Mouse (Mus musculus): Measurements from ENCODE around the gene Vps18.

Gene Vps18

DNA sequence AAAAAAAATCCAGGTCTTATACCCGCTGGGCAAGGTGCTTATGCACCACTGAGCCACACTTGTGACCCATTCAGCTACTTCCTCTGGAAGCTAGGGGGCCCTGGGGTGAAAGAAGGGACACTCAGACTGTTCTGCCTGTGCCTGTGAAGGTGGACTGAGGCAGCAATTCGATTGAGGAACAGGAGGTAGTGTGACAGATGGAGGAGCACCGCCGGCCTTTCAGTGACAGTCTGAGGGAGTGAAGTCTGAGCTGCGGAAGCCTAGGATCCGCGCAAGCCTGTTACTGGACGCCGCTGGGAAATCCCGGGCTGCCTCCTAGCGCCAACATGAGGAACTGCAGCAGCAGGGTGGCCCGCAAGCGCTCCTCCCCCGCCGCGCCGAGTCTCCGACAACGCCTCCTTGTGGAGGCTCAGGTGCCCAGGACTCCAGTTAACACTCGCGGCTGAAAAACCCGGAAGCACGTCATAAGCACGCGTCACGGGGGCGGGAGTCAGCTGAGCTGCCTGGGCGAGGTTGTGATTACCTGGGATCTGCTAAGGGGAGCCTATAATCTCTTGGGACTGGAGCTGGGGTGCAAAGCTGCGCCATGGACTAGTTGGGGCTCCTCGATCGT, at the start of gene Vps18:
Gene Vps18, plus strand, starts transcription at position 471 of the 613 bp plus-strand sequence.
- DNase-seq: peak; percentile 99

DNA sequence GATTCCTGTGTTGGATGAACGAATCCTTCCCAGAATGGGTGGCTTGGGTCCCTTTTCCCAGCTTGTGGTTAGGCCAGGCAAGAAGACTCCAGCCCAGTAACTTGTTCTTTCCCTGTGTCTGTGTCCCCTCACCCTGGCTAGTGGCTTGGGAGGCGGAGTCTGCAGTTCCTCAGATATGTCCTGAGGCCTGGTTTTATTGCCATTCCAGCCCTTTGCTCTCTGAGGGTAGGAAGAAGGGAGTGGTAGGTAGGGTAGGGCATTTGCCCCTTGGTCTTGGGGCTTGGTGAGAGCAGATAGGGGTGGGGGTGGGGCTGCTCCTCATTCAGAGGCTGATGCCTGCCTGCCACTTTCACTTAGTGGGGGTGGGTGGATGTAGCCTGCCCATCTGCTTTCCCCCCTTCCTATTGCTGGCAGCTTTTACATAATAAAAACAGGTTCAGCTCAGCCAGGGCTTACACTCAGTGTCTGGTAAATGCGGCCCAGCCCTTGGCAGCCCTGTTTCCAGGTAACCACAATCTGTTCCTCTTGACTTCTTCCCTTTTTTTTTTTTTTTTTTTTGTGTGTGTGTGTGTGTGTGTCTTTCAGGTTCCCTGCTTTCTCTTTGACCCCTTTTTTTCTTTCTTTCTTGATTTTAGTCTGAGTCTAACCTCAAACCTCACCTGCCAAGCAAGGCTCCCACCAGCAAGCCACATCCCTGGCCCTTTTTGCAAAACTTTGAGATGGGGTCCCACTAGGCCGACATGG, 48.3 kb upstream of the Vps18 start:
- no peak for DNase-seq

DNA sequence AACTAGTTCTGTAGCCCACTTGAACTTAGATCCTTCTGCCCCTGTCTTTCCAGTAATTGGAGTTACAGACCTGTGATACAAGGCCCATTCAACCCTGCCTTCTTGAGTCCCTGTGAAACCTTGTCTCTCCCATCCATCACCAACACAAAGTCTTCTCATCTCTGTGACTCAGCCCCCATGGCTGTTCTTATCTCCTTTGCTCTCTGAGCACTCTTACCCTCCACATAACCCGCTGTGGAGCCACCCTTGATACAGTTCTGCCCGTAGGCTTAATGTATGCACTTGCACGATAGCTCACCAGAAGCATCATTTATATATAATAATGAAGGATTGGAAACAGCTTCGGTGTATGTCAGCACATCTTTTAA, 47.7 kb upstream of the Vps18 start:
- DNase-seq: no peak

DNA sequence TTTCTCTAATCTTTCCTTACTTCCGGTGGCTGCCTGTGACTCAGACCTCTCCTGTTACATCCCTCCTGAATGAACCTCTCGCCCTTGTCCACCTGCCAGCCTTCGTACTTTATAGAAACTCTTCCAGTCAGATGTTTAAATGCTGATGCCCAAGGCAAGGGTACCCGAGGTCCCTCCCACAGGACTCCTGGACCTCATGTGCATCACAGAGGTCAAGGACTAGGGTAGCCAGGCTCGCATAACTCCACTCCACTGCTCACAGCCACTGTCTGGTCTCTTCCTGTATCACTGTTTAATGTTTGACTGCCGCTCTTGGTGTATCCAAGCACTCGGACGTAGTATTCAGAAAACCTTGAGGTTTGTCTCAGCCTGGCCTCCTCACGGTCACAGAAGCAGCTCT, 46.0 kb upstream of the Vps18 start:
- DNase-seq: no peak

DNA sequence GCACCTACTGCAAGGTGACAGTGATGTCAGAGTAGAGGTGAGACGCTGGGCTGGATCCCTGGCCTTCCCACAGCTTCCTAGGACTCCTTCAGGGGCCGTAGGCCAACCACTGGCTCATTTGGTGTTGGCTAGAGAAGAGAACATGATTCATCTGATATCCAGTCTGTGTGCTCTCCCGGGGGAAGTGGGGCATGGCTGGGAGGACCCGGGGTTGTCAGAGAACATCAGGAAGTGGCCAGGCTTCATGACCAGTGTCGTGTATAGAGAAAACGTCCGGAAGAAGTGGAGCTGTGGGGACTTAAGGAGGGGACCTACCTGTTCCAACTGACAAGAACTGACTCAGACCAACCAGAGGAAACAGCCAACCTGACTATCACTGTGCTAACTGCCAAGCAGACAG, 43.3 kb upstream of the Vps18 start:
- DNase-seq: no peak

DNA sequence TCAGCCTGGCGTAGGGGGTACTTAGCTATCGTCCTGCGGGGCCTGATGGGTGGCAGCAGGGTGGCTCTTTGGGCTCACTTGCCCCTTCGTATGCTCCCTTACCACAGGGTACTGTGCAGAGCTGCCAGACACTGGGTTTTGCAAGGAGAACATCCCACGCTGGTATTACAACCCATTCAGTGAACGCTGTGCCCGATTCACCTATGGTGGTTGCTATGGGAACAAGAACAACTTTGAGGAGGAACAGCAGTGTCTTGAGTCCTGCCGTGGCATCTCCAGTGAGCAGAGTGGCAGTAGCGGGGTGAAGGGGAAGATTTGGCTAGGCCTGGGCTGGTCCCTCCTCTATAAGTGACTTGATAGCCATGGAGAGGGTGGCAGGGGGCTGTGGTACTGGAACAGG, 40.6 kb upstream of the Vps18 start:
- DNase-seq: no peak

DNA sequence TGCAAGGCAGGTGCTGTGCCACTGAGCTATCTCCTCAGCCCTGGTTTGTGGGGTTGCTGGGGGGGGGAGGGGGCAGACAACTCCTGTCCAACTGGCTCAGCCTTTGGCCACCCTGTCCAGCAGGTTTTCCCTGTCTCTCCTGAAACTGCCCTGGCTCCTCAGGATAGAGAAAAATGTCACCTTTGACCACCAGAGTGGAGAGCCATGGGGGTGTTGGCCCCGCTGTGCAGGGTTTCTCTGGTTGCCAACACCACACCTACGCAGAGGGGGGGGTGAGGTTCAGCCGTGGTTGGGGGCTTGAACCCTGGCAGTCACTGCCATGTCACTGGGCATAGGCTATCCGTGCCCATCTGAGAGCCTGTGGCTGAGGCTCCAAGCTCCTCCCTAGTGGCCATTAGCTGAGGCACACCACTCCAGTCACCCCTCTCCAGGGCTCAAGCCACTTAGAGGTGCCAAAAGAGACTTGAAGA, 38.9 kb upstream of the Vps18 start:
- DNase-seq: no peak

DNA sequence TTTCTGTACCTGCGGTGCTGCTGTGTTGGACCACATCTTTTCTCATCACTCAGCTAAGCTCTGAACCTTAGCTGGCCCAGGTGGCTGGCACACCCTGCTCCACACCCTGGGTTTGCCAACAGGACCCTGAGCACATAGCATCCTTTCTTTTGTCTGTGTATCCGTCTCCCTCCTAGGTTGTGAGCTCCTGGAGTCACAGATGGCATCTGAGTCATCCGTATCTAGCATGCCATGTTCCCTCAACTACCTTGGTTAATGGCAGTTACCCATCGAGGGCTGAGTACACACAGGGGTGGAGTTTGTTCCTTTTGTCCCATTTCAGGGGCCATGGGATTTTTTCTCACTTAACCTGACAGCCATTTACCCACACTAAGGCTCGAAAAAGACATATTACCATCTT, 38.2 kb upstream of the Vps18 start:
- peak in 1 of 2 experiments; percentile 12 for DNase-seq

DNA sequence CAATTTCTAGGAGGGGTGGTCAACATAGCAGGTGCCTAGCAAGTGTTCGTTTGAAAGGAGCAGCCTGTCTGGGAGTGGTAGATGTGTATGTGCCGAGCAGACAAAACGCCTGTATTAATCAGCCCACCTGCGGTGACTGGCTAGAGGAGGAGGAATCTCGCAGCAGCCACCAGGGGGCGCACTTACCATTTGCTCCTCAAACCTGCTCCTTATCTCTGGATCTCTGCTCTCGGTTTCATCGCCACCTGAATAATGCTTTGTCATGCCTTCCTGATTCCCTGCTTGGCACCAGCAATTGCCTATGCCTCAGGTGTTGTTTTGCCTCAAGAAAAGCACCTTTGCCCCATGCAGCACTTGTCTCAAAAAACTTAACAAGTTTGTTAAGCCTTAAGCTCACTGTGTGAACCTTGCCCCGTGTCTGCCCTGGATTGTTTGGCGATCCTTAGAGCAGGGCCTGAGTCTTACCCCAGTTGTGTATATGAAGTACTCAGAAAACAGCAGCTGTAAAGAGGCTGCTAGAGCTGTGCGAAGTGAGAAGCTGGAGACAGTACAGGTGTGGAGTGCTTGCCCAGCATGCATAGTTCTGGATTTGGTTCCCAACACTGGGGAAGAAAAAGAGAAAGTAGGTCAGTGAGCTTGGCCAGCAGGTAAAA, 37.6 kb upstream of the Vps18 start:
- peak; percentile 91 to 97 for DNase-seq

DNA sequence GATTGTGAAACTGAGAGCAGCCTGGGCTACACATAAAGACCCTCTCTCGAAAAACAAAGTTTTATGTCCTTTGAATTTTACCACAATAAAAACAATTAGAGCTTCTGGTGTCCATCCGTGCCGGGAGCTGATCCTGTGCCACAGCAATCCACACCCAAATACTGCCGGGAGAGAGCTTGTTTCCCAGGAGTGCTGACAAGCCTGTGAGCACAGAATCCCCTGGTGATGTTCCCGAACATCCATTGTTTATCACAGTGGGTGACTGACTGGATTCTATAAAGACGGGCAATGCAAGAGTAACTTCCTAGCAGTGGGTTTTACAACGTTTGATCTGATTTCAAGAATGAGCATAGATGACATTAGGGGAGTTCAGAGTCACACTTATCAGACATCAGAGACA, 33.6 kb upstream of the Vps18 start:
- no peak for DNase-seq

DNA sequence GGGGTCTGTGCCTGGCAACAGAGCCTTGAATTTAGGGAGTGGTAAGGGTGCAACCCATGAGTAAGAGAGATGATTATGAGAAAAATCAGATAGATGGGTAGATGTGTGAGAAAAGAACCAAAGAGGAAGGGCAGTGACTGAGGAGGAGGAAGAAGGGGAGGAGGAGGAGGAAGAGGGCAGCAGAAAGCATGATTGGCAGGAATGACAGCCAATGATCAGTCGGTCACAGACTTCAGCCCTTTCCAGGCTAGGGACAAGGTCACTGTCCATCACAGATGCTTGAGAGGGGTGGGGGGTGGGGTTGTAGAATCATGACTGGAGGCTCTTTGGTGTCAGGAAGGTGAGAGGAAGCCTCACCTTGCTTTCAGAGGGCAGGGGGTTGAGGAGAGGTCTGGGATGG, 28.0 kb upstream of the Vps18 start:
- no peak for DNase-seq

DNA sequence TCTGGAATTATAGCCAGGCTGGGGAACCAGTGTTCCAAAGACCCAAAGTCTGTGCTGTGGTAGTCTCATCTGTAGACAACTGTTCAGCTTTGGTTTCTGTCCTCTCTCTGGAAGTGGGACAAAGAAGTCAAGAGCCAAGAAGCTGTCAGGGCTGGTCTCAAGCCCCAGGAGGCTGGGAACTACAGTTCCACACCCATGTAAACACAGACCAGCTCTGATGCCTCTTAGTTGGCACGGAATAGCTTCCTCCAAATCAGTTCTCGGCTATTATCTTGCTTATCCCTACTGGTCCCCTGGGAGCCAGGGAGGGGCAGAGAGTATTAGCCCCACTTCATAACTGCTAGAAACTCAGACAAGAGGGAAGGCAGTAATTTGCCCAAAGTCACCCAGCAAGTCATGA, 27.2 kb upstream of the Vps18 start:
- DNase-seq: no peak

DNA sequence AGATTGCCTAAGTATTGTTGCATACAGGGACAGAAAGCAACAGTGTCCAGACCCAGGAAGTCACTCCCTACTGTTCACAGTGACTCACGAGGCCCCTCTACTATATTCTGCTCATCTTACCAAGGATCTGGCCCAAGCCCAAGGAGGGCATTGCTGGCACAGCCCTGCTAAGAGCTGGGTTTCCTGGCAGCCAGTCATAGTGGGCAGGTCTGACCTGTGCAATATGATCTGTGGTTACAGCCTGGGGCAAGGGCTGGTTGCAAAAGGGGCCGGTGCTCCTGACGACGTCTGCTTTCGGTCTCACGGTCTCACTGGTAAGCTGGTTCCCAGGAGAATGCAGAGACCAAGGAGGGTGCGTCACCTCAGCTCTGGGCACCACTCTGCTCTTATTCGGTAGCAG, 25.6 kb upstream of the Vps18 start:
- DNase-seq: peak; percentile 46 to 72

DNA sequence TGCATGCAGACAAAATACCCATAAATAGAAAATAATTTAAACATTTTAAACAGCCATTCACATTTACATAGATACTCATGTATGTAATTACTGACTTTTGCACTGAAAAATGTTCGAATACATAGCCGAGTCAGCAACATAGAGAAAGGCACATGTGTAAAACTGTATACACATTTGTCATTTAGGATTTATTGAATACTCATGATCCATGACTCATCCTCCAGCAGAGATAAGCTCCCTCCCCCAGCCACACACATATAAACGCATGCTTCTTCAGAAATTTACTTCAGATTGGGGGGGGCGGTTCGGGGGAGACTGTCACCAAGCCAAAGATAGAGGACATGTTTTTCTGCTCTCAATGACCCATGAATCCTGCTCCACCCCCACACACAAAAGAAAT, 24.7 kb upstream of the Vps18 start:
- no peak for DNase-seq

DNA sequence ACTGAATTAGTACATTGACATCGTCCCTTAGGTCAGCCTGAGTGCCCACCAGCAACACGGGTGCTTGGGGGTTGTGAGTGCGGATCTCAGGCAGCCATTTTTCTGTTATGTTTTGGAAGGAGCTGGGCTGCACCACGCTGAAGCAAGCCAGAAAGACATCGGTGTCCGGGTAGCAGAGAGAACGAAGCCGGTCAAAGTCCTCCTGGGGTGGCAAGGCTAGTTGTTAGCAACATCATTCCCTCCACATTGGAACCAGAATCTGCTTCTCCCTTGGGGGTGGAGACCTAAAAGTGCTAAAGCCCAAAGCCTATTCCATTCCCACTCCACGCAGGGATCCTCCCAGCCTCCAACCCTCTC, 18.3 kb upstream of the Vps18 start:
- no peak for DNase-seq

DNA sequence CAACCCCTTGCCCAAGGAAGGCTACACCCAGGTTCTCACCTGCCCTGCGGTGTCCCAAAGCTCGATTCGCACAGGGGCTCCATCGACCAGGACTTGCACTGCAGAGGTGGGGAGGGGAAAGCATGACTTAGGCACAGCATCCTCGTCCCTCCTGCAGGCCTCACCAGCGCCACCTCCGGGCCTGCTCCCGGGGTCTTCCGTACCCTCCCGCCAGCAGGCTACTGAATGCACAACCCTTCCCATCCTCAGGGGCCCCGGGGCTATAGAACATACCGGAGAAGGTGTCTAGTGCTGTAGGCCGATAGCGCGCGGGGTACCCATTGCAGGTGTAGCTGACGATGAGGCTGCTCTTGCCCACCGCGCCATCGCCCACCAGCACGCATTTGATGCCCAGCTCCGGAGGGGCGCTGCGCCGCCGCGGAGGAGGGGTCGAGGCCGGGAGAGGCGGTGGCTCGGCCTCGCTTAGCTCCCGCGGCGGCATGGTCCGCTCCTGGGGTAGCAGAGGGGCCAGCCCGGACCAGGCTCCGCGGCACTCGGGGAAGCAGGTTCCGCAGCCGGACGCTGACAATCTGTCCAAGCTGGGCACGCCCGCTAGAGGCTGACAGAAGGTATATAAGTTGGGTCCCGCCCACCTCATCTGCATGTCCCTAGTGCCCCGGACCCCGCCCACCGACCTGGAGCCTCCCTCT, 17.8 kb upstream of the Vps18 start, which contains the start of gene Rhov:
Gene Rhov, minus strand, starts transcription at position 630 of the 689 bp plus-strand sequence.
- peak; percentile 74 to 78 for DNase-seq

DNA sequence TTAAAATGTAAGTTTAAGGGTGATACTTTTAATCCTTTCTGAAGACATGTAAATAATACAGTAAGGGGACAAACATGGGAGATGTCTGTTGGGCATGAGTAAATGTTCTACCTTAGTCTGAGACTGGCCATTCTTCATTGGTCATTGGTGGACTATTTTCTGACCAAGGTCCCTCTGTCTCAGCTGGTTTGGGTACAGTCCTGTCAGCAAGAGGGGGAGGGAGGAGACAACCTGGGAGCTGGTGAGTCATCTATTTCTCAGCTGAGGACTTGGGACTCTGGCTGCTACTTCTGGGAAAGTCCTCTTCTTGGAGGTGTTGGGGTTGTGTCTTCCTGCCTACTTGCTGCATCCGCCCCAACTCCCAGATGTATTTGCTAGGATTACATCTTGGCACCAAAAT, 14.4 kb upstream of the Vps18 start:
- DNase-seq: no peak

DNA sequence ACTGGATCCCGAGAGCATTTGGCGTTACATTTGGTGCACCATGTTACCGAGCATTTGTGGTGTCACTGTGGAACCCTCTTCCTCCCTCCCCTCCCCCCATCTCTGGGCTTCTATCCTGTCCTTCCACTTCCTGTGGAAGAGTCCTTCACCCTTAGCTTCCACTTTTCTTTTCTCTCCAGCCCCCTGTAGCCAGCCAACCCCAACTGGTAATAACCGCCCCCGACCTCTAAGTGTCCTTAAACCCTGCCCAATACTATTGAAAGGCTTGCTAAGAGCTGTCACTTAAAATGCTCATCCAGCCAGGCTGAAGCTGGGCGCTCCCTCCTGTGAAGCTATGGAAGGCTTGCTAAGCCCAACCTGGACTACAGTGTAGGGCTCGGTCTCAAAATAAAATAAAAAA, 11.6 kb upstream of the Vps18 start:
- DNase-seq: no peak

DNA sequence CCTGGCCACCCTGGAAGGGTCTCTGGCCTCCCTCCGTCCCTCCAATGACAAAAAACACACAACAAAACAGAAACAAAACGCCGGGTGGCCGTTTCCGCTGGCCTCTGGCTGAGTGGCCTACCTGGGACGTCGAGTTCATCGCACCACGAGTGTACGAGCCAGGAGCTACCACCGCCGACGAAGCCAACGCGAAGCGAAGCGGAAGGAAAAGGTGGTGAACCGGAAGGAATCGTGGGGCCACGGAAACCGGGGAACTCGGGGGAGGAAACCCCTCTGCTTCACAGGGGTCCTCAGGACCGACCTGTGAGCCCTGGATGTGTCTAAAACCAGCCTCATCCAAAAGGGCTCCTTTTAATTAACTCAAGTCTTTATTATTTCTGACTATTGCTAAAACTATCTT, 10.7 kb upstream of the Vps18 start:
- no peak for DNase-seq

DNA sequence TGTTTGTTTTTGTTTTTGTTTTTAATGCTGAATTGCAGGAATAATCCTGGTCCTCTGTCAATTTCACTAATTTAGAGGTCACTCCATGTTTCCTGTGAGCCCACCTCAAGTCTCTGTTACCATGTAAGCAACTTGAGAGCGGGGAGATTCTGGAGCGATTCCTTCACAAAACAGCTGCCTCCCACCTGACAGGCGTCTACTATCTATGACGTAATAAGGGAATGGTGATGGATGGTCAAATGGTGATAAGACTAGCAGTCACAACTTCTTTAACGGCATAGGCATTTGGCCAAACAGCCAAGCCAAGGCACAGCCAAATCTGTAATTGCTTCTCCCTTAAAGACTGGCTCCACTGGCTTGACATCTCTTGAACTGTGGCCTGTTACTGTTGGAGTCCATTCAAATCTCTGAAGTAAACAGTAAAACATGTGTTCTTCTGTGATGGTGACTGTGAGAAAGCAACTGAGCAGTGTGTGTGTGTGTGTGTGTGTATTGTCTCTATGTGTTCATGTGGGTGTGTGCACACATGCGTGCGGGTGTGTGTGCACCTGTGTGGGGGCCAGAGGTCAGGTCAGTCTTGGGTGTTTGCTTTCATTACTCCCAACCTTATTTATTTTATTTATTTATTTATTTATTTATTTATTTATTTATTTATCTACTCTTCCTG, 6.5 kb upstream of the Vps18 start:
- DNase-seq: no peak

DNA sequence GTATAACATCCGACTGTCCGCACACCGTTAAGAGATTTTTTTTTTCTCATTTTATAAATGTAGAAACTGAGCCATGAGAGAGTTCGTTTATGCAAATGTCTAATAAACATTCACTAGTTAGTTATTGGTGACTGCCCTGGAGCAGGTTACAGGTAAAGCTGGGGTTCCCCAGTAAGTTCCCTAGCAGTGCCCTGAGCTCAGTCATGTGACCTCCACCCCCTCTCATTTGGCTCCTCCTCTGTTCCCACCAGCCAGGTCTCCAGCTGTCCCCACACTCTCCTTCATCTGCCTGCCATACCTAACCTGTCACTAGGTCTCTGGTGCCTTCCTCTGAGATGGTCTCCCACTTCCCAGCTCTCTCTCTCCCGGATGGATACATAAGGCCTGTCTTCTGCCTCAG, 1.2 kb upstream of the Vps18 start:
- peak; percentile 22 to 37 for DNase-seq

DNA sequence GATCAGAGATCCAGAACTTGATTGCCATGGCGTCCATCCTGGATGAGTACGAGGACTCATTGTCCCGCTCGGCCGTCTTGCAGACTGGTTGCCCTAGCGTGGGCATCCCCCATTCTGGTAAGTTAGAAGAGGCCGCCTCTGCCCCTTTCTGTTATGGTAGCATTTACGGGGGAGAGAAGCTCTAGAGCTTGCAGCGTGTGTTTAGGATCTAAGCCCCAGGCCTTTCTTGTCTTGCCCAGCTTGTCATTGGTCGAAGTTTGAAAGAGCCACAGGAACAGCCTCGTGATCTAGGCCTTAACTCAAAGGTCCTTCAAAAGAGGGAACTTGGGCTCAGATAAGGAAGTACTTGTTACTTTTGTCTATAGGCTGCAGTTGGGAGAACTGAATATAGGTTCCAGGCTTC, 475 bp downstream of the Vps18 start:
- DNase-seq: no peak

DNA sequence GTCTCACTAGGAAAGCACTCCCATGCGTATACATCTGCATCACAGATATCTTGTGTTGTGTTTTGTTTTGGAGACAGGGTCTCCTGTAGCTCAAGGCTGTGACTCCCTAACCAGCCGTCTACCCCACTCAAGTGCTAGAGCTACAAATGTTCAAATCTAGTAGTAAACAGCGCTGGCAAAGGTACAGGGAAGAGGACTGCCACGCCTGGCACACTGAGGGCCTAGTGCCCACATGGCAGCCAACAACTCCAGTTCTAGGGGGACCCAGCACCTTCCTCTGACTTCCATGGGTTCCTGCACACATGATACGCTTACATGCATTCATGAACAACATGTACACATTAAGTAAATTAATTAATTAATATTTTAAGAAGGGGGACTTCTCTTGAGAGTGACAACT, 3.7 kb downstream of the Vps18 start:
- no peak for DNase-seq
